Mouse (Mus musculus) layer of hippocampus, postnatal 36 days (tissue): ENCODE data around the gene Txnrd1. TPM values are rescaled to one million over a fixed set of nuclear protein-coding genes. Genes with fewer than 3 reads are reported as not detected.
A peak's percentile ranks its signal among the peaks of the same experiment; 100 is the strongest.

Source experiments
- DNase-seq, 2 experiments: peaks; one replicate each; pipeline ENCODE4 v3.0.0; 2022
- total RNA-seq, 2 experiments: library from RNA; stranded (reverse); gene quantifications; 2 replicates each; pipeline ENCODE4 v1.2.3; 2021

The Txnrd1 gene
- total RNA-seq, 2 experiments from 2014 or later, result 49.0 to 53.9 TPM

DNA sequence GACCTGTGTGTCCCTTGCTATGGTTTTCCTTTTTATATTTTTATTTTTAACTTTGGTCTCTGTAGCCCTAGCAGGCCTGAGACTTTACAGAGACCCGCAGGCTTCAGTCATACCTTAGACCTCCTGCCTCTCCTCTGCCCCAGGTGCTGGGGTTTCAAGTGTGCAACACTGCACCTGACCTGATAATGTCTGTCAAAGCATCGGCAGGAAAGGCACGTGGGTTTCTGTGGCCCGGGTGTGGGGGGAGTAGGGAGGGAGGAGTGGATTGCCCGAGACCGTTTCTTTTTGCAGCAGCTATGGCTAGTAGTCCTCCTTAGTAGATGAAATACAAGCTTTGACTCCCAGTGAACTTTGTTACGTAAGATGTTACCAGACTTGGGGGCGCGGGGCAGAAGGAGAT is 15.8 kb upstream of the Txnrd1 start:
- no peak for DNase-seq

DNA sequence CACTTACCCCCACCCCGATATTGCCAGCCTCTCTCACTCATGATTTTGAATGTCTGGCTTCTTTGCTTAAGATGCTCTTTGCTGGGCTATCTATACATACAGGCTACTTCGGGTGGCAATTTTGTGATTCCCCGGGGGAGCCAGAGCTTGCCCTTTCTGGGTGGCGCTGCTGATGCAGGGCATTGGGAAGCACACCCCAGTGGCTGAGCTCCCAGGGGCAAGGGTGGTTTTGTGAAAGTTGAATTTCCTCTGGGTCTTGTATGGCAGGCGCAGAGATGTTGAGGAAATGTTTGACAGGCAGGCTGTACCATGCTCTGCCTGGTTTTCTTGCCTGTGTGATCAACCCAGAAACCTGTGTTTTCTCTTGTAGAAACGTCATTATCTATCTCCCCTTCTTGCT is 15.1 kb upstream of the Txnrd1 start:
- no peak for DNase-seq

DNA sequence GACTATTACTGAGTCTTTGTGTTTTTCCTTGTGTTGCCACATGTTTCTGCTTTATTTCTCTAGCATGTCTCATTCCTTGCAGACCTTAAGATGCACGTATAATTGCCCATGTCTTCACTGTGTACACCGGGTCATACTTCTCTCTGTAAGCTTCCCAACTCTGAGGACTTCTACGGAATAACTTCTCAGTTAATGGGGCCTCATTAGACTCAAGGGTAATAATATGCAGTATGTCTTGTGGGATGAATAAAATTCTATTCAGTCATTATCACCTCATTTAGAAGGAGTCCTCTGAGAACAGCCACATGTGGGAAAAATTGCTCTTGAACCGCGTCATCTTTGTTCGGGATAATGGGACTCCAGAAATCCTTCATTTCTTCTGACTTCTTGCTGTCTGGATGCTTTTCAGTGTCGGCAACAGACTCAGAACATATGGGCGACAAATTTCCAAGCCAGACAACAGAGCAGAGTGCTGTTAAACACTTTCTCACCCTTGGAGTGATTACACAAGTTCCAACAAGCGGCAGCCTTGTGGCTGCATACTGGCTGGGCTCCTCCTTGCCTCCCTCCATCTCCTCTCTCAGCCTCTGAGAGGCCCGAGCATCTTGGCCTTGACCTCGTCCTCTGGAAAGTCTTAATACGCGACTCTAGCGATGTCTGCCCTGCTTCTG is 10.5 kb upstream of the Txnrd1 start:
- DNase-seq, result no peak

DNA sequence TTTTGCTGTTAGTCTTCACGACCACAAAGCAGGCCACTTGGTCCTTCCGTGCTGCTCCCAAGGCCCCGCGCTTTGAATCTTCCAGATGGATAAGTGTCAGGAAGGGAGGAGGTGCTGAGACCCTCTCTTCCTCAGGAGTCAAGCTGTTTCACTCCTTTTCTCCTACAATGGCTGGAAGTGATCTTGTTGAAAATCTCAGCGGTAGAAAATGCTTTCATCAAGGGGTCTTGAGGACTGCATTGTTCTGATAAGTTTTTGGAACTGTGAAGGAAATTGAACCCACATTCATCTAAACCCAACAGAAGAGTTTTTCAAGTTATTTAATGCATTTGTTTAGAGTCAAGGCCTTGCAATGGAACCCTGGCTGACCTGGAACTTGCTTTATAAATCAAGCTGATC is 10.0 kb upstream of the Txnrd1 start:
- DNase-seq, result no peak

DNA sequence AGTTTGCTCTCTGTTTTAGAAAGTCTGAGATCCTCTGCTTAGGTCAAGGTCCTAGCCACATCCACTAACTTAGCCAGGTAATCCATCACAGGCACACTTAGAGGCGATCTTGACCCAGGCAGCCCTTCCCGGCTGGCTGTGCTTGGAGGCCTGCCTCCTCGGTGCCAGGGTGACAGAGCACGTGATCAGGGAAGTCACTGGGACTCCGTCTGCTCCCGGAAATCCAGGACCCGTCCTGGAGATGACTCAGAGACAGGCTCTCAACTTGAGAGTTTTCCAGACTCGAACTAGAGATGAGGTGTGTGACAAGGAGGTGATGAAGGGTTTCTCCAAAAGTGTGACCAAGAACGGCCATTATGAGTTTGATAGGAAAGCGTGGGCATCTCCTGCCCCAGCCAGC is 9.2 kb upstream of the Txnrd1 start:
- no peak for DNase-seq

DNA sequence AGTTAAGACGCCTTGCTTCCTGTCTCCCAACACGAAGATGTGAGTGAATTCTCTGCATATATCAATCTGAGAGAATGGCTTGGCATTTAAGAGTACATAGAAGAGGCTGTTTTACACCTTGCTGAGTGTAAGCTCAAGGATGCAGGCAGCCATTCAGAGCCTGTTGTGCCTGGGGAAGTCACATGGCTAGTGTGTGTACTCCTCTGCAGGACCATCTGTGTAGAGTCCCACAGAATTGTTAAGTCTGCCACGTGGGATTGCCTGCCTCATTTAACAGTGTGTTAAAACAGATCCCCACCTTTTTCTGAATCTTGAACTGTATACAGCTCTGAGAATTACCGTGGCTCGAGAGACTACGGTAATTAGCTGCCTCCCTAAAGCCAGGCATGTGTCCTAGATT is 7.2 kb upstream of the Txnrd1 start:
- peak in 1 of 2 experiments; percentile 22 for DNase-seq

DNA sequence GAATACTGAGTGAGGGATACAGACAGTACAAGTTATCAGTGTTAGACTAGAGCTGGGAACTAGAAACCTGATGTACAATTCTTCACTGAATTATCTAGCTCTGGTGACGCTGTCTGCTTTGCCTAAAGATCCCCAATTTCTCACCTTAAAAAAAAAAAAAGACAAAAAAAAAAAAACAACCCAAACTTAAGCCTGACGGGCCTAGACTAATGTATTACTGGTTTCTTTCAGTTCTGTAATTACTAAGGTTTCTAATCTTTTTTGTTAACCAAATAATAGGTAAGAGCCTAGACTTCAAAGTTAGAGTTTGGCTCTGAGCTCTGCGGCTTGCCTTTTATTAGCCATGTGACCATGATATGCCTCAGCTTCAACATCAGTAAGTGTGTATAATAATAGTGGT is 2.1 kb downstream of the Txnrd1 start:
- DNase-seq, result no peak

DNA sequence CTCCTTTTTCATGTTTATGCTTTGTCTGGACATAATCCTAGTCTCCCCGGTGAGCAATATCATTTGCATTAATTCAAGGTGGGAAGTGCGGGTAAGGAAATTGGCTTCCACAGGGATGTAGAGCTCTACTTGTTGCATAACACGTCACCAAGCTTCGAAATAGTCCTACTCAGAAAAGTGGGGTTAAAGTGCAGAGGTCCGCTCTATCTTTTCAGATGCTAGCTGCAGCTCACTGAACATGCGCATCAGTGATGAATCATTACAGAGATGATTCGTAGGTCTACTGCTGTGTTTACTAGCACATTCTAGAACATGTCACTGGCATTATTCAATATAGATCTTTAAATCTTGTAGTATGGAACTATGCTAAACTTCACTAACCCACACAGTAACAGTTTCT is 4.6 kb downstream of the Txnrd1 start:
- DNase-seq, result no peak

DNA sequence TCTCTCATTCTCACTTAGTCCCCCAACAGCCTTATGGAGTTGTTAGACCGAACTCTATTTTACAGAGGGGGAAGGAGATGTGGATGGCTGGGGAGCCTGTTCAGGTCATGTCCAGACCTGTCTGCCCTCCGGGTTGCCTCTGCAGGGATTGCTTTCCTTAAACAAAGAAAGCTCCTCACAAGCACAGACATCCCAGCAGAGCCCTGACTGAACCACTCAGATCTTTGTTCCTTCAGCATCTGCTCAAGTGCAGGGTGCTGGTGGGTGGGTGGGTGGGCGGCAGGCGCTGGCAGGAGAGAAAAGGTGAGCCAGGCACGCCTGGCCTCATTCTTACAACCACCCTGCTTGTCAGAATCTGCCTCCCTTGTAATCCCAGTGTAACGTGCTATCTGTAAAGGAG is 10.3 kb downstream of the Txnrd1 start:
- no peak for DNase-seq

DNA sequence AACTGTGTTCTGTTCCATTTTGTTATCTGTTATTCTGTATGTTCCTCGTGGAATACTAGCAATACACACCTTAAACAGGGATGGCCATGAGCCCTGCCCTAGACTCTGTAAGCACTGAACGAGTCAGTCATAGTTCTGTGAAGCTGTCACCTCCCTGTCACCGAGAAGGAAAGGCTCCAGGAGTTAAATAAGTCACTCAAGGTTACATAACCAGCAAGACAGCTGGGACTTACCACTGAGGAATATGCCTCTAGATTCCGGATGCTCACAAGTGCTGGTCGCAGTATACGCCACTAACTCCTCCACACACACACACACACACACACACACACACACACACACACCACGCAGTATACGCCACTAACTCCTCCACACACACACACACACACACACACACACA is 11.0 kb downstream of the Txnrd1 start:
- no peak for DNase-seq

DNA sequence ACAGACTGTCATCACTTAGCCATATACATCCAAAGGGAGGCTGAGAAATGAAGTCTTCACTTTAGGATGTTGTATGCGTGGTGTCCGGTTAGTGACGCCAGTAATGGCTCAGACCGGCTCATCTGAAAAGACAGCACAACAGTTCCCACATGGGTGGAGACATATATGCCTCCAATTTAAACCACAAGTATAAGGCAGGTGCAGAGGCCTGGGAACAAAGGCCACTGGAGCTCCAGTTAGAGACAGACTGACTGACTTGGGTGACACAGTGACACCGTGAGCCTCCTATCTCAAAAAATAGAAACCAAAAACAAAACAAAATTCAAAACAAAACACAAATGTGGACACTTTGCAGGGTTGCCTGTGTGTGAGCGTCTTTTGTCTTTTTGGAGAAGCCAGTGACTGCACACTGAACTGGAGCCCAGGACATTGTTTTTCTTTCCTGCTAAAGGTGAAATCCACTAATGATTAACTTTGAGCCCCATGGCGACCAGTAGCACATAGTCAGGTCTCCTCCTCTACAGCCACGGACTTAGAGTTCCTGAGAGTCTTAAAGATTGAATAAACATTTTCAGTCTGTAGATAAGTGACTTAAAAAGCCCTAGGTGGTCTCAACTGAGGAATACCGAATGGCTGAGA is 14.2 kb downstream of the Txnrd1 start:
- no peak for DNase-seq

DNA sequence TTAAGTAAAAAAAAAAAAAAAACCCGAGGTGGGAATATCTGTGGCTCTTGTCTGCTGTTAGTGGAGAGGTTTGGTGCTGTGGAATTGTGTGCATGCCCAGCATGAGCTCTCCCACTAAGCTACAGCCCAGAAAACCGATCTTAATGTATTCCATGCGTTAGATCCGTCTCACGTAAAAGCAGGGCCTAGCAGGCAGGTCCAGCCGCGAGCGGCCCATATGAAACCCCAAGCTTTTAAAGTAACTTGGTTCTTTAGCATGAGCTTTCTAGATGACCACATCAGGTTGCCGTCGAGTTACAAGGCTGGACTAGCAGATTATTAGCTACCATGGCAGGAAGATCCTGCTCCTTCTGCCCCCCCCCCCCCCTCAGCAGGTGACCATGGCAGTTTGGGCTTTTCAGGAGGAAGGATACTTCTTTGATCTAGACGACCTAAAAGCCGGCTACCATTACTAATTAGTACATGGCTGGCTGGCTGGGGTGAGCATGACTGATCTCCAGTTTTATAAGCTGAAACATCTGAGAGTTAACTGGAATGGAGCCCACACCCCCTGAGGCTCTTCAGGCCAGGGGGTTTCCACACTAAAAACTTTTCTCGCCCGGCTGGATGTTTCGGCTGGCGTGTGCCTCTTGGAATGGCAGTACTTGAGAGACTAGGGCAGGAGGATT is 16.1 kb downstream of the Txnrd1 start:
- no peak for DNase-seq

DNA sequence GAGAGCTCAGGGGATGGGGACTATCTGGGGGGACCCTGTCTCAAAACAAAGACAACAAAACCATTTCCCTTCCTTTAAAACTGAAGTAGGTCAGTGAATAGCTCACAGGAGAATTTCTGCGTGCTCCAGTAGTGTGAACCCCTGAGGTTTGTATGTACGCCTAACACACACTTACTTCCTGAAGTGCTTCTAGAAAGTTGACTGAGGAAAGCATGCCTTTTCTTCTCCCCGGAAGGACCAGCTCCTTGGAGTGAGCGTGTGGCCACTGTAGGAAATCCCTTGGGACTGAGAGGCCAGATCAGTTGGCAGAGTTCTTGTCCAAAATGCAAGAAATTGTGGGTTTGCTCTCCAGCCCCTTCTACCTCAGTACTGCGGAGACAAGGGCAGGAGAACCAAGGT is 16.6 kb downstream of the Txnrd1 start:
- no peak for DNase-seq

DNA sequence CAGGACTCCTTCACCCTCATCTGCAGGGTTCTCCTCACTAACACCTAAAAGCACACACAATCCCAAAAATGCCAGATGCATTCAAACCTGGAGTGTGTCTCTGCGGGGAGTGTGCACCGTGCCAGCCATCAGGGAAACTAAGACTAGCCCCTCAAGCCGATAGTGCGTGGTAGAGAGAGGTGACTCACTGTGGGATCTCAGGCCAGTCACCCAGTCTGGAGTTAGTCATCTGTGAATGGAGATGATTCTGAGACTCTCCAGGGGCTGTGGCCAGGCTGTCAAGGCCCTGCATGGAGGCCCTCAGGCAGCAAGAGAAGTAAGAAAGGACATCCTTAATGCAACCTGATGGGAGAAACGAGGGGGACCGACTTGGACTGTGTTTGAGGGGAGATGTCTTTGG is 18.0 kb downstream of the Txnrd1 start:
- no peak for DNase-seq

DNA sequence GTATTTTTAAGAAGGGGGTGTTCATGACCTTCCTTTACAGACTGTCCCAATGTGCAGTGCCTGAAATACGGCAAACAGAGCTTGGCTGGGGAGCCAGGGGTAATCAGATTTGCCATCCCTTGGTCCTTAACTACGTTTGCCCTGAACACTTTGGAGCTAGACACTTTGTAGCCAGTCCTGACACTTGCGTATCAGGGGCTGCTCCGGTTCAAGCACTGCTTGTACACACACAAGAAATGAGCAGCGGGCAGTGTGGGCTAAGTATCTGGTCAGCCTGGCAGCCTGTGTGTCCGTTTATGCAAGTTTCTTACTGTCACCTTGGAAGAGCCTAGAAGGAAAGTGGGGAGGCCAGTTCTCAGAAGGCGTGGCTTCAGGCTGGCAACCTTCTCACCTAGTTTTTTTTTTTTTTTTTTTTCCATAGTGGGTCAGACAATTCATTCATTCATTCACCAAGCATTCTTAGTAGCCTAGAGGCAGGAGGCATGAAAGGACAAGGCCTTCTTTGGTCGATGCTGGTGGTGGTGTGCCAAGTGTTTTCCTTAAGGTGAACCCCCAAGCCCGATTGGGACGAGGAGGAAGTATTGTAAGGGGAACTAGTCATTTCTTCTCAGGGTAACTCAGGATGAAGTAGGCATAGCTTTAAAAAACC is 24.4 kb downstream of the Txnrd1 start:
- DNase-seq, result no peak

DNA sequence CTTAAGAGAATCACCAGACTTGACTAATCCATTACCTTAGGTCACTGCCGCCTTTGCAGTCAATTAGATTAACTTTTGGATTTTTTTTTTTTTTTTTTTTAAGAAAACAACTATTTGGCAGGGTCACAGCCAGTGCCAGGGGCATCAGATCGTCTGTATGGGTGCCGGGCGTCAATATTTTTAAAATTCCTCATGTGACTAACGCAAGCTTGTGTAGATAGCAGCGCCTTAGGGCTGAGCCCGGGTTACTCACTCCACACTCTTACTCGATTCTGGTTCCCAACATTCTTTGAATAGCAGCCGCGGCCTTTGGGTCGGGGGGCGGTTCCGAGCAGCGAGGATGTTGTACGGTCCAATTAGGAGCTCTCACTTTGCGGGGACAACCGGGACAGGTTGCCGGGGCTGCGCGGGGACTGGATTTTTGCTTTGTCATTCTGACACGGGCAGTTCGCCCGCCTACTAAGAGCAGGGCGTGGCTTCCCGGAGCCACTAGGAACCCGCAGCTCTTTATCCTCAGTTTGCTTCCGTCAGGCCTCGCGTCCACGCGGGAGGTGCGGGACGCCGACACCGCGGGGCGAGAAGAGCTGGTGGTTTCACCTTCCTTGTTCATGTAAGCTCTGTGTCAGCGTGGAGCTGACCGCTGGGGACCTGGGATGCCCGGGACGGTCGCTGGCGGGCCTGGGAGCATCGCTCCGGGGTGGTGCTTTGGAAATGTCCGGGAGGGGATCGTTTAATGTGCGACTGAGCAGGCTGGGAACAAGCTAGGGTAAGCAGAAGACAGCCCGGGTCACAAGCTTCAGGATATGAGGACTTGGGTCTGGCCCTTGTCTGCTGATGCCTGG is 25.2 kb downstream of the Txnrd1 start:
- peak; percentile 89 to 90 for DNase-seq

DNA sequence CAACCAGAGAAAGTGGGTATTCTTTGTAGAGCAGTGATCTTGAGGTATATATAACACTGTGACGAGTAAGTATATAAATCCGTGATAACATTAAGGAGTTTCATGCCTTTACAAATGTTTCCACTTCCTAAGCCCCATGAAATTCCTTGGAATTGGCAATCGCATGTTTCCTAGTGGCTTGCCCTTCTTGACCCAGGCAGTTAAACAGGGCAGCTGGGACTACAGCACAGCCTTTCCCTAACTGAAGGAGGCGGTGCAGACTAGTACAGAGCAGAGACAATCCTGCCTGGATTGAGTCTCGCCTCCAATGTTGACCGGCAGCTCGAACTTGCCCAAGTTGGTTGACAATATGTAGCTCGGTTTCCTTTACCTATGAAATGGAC is 25.8 kb downstream of the Txnrd1 start:
- peak in 1 of 2 experiments; percentile 15 for DNase-seq

DNA sequence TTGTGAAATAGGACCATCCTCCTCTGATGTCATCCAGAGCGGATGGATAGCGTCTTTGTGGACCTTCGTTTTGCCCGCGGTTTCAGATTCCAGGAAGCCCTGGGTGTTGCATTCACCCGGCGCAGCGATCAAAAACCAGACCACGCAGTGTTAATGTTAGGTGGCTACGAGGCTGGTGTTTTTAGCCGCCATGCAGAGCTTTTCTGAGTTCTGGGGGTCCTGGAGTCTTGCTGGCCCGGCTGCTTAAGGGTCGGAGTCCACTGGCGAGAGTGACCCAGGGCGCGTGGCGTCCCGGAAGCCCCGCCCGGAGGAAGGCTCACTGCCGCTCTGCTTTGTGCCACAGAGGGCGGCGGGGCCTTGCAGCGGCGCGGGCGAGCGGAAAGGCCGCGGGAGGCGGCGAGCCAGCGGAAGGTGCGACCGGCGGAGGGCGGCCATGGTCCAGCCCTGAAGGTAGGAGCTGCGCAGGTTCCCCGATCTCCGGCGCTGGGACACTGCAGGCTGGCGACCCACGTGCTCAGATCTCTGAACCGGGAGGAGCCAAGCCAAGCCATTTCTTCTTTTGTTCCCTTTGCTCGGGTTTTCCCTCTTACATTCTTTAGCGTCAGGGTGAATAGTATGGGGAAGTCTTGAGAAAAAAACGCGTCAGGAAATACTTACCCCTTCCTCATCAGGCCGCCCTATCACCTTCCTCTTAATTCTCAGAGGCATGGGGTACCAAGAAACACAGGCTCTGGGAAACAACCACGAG is 26.6 kb downstream of the Txnrd1 start:
- peak; percentile 51 to 56 for DNase-seq

DNA sequence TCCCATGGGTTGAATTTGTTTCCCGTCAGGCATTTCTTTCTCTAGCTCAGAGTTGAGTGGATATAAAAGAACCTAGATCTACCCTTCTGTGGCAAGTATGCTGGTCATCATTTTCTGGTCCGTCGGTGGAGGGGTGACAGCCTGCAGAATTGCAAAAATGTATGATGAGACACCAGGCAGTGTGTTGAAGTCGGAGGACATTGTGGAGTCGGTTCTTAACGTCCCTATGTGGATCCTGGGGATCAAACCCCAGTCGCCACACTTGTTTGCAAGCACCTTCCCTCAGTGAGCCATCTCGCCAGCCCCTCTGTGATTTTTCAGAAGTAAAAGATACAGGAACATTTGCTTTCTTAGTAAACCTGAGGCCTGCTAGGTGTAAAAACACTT is 27.2 kb downstream of the Txnrd1 start:
- DNase-seq, result no peak

DNA sequence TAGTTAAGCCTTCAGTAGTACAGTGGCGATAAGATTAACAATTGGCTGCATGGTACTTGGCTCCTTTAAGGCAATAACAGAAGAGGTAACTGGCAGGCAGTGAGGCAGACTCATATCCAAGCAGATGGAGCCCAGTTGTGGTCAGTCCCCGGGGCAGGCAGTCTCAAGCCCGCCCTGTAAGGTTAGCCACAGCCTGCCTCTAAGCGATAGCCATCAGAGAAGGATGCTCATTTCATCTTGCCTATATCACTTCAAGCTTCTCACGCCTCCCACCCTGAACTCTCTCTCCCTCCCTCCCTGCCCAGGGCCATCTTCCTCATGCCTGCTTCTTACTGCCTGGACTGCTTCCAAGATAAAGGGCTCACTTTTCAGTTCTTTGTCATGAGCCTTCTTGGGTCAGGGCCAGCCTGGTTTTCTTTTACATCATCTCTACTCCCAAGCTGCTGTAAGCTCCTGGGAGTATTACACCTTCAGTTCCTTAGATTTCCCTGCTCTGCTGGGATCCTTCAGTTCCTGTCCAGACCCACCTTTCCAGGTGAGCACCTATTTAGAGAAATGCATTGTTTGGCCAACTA is 29.4 kb downstream of the Txnrd1 start:
- no peak for DNase-seq

DNA sequence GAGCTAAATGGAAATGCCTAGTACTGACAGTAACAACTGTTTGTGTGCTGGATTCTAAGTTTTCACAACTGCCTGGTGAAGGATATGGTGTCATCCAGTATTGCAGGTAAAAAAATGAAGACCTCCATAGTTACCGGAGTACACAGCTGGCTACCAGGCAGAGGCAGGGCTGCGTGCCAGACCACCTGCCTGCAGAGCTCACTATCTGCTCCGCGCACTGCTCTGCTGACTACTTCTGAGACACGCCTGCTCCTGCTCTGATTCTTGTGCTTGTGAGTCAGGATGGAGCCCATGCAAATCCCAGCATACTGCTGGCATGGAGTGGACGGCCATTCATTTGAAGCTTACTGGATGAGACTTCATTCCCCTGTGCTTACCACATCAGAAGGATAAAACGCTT is 30.1 kb downstream of the Txnrd1 start:
- DNase-seq, result no peak

DNA sequence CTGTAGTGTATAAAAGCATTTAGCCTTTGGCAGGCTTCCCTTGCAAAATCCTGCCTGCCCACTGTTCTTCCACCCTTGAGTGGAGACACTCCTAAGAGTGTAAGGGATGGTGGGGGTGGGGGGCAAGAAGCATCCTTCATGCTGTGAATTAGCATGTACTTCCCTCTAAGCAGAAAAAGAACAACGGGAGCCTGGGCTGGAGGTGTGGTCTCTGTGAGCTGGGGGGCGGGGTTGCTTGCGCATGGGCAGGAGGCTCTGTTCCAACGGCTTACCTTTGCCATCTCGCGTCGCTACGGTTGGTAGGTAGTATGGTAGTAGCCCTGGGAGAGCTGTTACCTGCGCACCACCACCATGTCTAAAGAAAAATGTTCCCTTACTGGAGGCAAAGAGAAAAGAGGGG is 32.6 kb downstream of the Txnrd1 start, which contains the start of gene Eid3:
Gene Eid3, plus strand, starts transcription at position 271 of the 400 bp plus-strand sequence.
- no peak for DNase-seq
